ENCODE assay signal across 11 mouse cellular contexts in genomic region chr3:115819401-115820138, GRCm38 (mm10).
A peak's percentile ranks its signal among the peaks of the same experiment; 100 is the strongest.
DNase-seq lines count a peak whose midpoint lies in the region; ATAC-seq and TF ChIP-seq lines count a peak whose summit lies in the region.
"Had no signal": no experiment of that assay in that cellular context is flagged by ENCODE, and none has a peak within 500 bp of the region (broad histone marks: within the 10 kb centered on the region; RNA-seq: fewer than 3 reads in every experiment).

No protein-coding gene starts in this region.

- no peak for TF ChIP-seq CTCF in liver, adult 2 months (IDR thresholded peaks at IDR 0.05; ENCODE audit: low read depth, low read length)

- no peaks in the 10 kb centered on the region for H3K27me3 ChIP-seq in kidney, embryonic 15.5 days
- no peaks in the 10 kb centered on the region for H3K27me3 ChIP-seq in liver, adult 2 months (ENCODE audit: control insufficient read depth, insufficient read depth, low read length)

- DNase-seq in kidney, postnatal 10 days = no peak
- DNase-seq in CD4-positive helper T cell, adult 2 months (ENCODE audit: low read depth, low spot score) = peak; percentile 45
- DNase-seq in heart, adult 9 months (ENCODE audit: low spot score in 2 of 2) = peak; percentile 39 to 49
- peak; percentile 48 for DNase-seq in liver, adult 2 months (ENCODE audit: extremely low read depth, low read depth, low spot score)
- no peak for DNase-seq in frontal cortex, adult 2 months (ENCODE audit: extremely low spot score in 1 of 2, low spot score in 1 of 2)
- no peak for DNase-seq in yolk sac, embryonic 10.5 days (ENCODE audit: low spot score)
- no peak for DNase-seq in right cerebral cortex, postnatal 14 days
- DNase-seq: cerebellum, adult 9-11 months; lung, postnatal 14 days had no signal

- WGBS in kidney, embryonic 15.5 days = 38% methylated on average over 7 of the region's 7 CpGs
- WGBS in liver, adult 2 months = 31% methylated on average over 7 of the region's 7 CpGs

- no peaks in the 10 kb centered on the region for H3K9me3 ChIP-seq in kidney, embryonic 15.5 days (replicated peaks)

- peak; percentile 81 for ATAC-seq in kidney, embryonic 15.5 days (replicated peaks; ENCODE audit: low FRiP score)
- ATAC-seq: hindbrain, postnatal 0 days had no signal

- H3K9ac ChIP-seq in kidney, embryonic 15.5 days = no peak overlapping the region
- H3K9ac ChIP-seq in liver, adult 2 months (ENCODE audit: low read depth, low read length) = no peak overlapping the region

- H3K4me2 ChIP-seq in kidney, embryonic 15.5 days = no peak overlapping the region

- H3K4me3 ChIP-seq in kidney, embryonic 15.5 days (replicated peaks) = no peak overlapping the region
- no peak overlapping the region for H3K4me3 ChIP-seq in liver, adult 2 months (ENCODE audit: insufficient read depth, low read depth, low read length)

- H3K79me2 ChIP-seq in liver, adult 2 months (ENCODE audit: control insufficient read depth, insufficient read depth, low read length) = no peaks in the 10 kb centered on the region

- no peak for TF ChIP-seq POLR2A in liver, adult 2 months (IDR thresholded peaks at IDR 0.05; ENCODE audit: extremely low read depth, insufficient read depth, low read length)

- no peaks in the 10 kb centered on the region for H3K36me3 ChIP-seq in kidney, embryonic 15.5 days
- no peaks in the 10 kb centered on the region for H3K36me3 ChIP-seq in liver, adult 2 months (ENCODE audit: control insufficient read depth, insufficient read depth, low read length)

- H3K27ac ChIP-seq in kidney, embryonic 15.5 days = no peak overlapping the region
- H3K27ac ChIP-seq in liver, adult 2 months (replicated peaks; ENCODE audit: insufficient read depth, low read depth, low read length) = no peak overlapping the region
- H3K27ac ChIP-seq: hindbrain, postnatal 0 days had no signal

- H3K4me1 ChIP-seq in kidney, embryonic 15.5 days = peaks cover 15% of the 10 kb centered on the region
- peaks cover 15% of the 10 kb centered on the region for H3K4me1 ChIP-seq in liver, adult 2 months (ENCODE audit: control insufficient read depth, insufficient read depth, low read length)

Comparison
In these comparisons a context has a peak if more than half of its experiments do, and no peak if none do; other contexts are left out.
1. DNase-seq: peak in CD4-positive helper T cell, adult 2 months (single experiment), heart, adult 9 months (2 of 2) and liver, adult 2 months (single experiment); none in kidney, postnatal 10 days (single experiment), frontal cortex, adult 2 months (0 of 2), yolk sac, embryonic 10.5 days (single experiment) and right cerebral cortex, postnatal 14 days (single experiment).